Mouse (Mus musculus) kidney, postnatal 4 days (tissue): Measurements from ENCODE around the gene Pithd1.

Experiments
- DNase-seq, 2 experiments: peaks; one replicate each; pipeline ENCODE4 v3.0.0; 2021; ENCODE audit warnings: mixed read lengths in 2 of 2

Gene Pithd1

DNA sequence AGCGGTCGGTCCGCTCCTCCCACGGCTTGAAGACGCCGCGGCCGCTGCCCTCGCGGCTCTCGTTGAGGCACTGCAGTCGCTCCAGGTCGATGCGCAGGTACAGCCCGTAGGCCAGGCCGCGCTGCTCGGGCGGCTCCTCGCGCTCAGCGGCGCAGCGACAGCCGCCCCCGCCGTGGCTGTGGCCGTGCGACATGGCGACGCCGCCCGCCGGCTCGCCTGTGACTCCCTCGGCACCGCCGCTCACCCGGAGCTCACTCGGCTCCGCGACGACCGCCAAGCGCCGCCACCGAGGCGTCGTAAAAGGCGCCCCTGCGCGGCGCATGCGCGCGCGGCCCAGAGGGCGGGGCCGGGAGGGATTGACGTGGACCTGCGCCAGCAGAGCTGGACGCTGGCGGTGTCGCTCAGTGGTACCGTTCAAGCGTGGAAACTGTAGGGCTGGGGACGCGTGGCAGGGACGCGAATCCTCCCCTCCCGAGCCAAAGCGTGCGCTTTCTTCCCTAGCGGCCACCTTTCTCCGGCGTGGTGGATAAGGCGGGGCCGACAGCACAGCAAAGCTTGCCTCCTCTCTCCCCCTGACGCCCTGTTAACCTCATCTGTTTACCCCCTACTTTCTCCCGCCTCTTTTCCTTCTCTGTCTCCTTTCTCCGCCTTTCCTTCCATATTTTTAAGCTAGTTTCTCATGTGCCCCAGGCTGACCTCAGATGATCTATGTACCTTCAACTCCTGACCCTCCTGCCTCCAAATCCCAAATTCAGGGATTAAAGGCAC, at the start of gene Pithd1:
Gene Pithd1 (minus strand): TSS at position 322 of the 768 bp plus-strand sequence.
- DNase-seq: peak; percentile 93 to 96

DNA sequence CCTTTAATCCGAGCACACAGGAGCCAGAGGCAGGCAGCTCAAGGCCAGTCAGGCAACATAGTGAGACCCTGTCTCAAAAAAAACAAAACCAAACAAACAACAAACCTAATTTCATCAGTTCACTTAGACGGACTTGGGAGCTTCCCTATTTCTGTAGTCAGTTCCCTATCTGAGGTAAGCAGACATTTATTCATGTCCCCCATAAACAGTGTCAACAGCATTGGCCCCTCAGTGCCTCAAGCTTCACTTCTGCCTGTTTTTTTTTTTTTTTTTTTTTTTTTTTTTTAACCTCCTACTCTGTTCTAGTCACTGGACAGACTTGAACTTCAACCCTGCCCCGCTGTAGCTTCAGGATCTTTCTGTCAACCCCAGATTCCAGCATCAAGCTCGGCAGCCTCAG, 48.0 kb upstream of the Pithd1 start:
- DNase-seq: no peak

DNA sequence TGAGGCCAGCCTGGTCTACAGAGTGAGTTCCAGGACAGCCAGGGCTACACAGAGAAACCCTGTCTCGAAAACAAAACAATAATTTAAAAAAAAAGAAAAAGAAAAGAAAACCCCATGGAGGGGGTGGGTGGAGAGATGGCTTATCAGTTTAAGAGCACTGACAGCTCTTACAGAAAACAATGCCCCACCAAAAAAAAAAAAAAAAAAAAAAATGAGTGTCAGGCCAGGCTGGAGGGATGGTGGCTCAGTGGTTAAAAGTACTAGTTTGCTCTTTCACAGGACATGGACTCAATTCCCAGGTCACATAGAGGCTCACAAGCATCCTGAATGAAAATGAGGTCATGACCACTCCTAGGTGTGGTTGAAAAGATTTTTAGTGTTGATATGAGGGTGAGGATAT, 46.2 kb upstream of the Pithd1 start:
- DNase-seq: no peak

DNA sequence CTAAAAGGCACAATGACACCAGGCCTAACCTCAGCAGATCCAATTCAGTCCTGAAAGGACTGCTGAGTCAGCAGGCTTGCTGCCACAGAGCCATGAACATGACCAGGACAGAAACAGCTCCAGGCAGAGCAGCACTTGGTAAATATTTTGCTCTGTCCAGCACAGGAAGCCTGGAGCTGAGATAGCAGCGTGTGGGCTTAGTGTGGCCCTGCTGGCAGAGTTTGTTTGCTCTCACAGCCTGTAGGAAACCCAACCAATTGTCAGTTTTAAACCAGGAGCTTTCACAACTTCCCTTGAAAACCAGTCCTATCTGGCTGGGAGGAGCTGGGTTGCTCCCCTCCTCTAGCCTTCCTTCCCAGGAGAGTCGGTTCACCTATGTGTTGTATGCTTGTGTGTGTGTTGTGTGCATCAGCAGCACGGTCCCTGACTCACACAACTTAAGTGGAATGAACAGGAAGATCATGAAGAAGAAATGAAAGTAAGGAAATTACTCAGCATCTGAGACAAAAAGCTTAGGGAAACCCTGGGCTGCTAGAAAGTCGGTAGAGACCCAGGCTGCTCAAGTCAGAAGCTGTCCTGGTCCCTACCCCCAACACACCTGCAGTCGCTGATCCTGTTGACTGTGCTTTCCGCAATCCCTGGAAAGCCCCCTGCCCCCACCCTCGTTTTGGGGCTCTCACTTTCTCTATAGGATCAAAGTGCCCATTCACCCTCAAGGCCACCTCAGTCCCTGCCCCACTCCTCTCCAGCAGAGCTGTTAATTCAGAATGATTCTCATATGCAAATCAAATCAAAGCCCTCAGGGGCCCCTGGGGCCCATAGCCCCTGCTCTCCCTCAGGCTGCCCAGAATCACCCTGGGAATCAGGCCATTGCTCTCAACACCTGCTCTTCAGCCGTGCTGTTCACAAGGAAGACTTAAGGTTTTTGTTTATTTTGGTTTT, 44.2 kb upstream of the Pithd1 start:
- peak; percentile 32 to 40 for DNase-seq

DNA sequence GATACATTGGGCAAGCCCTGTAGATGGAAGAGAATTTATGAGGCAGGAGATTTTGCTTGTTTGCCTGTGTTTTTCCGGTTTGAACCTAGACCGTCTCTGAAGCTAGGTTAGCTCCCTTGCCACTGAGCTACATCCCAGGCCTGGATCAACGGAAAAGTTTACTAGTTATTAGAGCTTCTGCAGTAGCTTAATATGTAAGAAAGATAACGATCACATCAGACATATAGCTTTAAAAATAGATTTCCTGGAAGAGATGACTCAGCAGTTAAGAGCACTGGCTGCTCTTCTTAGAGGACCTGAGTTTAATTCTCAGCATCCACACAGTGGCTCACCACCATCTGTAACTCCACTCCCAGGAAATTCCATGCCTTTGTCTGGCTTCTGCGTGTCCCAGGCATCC, 41.6 kb upstream of the Pithd1 start:
- DNase-seq: no peak

DNA sequence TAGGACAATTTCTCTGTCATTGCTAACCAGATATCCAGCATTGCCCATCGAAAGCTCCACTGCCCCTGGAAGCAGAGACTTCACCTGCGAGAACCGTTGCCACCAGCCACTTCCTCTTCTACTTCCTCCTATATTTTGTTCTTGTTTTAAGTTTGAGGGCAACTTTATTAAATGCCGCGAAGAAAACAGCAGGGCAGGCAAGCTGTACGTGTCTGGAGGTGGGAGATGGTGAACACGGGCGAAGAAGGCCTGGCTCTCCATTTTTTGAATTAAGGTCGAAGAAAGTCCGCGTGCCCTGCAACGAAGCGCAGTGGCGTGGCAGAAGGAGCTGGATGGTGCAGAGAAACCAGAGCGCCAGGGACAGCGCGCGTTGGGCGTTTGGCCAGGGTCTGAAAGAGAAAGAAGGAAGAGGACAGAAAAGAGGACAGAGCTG, 41.1 kb upstream of the Pithd1 start:
- no peak for DNase-seq

DNA sequence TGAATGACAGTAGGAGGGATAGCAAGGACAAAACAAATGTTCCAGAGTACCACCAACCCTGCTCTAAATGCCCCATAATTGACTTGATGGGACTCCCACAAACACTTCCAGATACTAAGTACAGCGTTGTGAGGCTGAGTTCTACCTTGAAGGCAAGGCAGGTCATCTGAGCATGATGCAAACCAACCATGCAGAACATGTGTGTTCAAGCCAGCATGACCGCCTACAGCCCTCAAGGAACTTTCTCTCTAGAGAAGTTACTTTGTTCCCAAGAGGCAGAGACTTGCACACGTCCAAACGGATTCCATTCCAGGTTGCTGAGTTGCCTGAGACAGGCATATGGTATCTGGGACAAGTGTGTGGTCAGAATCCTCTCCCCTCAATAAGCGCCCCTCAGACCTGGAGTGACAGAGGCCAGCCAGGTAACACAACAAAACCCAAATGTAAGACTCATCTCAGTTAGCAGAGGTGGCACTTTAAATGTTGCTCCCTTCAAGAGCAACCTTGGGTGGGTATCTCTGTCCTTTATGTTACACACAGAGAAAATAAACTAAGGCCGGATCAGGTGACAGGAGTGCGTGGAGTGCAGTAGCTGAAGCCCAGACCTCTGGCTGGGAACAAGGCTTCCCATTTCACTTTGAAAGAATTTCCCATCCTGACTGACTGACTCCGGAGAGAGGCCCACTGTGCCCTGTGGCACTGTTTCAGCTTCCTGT, 40.5 kb upstream of the Pithd1 start:
- no peak for DNase-seq

DNA sequence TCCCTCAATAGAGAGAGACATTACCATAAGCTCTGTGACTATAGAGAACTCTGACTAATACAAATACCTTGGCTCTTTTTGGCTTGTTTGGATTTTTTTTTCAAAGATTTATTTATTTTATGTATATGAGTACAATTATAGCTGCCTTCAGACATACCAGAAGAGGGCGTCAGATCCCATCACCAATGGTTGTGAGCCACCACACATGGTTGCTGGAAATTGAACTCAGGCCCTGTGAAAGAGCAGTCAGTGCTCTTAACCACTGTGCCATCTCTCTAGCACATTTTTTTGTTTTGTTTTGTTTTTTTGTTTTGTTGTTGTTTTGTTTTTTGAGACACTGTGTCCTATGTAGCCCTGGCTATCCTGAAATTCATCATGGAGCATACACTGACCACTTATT, 38.3 kb upstream of the Pithd1 start:
- DNase-seq: no peak

DNA sequence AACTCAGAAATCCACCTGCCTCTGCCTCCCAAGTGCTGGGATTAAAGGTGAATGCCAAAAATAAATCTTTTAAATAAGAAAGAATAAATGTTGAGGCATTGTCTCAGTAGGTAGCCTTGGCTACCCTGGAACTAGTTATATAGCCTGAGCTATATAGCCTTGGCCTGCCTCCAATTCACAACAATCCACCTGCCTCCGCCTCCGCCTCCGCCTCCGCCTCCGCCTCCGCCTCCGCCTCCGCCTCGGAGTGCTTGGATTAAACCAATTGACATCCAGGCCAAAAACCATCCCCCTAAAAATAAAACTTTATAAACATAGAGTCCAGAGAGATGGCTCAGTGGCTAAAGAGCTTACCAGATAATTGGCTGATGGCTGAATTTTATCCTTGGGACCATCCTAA, 35.9 kb upstream of the Pithd1 start:
- DNase-seq: peak; percentile 32 to 52

DNA sequence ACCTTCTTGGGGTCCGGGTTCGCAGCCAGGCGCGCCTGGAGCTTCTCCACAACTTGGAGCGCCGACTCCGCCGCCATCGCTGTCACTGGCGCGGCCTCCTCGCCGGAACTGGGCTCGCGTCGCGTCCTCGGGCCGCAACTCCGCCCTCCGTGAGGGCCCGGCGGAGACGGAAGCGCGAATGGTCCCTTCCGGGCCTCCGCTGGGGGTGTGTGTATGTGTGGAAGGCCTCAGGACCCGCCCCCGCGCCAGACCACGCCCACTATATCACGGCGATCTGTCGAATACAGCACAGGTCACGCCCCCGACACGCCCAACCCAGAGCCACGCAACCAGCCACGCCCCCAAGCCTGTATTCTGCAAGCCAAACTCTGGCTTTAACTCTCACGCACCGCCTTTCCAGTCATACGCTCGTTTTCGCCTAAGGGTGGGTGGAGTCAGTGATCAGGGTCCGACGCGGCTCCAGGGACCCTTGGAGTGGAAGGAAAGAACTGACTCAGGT, 34.5 kb upstream of the Pithd1 start, which contains the start of gene Eloa:
Gene Eloa (minus strand): TSS at position 215 of the 499 bp plus-strand sequence.
- peak; percentile 100 for DNase-seq

DNA sequence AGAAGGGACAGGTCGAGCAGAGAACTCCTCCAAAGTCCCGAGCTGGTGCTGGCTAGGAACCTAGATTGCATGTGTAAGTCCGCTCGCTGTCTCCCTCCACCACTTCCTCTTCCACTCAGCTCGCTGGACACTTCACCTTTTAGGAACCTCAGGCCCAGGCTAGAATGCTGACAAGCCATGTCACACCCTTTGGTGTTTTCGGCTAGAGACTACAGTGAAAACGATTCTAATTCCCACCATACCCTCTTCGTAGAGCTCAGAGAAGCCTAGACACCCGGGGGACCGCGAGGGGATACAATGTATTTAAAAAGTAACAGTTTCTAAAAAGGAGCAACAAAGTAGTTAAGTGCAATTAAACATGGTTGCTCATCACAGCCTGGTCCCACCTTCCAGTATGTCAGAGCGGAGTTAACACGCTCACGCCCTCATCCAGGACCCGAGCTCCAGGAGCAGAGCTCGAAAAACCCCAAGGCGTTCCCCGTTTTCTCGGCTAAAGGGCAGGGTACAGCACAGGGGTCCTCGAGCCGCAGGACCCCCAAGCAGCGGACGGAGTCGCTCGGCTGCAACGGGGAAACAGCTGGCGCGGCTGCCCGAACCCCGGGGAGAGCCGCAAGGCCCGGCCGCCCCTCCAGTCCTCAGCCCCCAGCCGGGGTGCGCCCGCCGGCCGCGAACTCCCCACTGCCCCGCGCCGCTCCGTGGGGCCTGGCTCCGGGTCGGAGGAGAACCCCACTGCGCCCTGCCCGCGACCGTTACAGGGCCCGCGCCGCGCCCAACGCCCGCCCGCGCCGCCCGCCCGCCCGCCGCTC, 33.9 kb upstream of the Pithd1 start:
- DNase-seq: peak; percentile 28 to 50

DNA sequence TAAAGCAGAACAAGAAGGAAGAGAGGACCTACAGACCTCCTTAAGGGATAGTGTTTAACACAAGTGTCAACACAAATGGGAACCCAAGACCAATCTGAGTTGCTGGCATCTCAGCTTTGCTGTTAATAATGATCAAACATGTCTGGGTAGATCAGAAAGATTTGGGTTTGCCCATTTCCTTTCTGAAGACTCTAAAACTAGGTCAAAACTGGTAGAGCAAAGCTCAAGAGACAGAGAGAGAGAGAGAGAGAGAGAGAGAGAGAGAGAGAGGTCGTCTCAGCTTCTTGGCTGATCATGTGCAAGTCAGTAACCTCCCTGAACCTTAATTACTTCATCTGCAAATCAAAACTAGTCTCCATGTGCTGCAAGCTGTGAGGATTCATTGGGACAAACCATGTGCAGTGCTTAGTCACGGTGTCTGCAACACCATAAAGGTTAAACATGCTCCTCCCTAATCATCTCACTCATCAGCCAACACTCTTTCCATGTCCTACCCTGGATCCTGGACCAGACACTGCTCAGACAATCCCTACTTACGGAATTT, 29.1 kb upstream of the Pithd1 start:
- no peak for DNase-seq

DNA sequence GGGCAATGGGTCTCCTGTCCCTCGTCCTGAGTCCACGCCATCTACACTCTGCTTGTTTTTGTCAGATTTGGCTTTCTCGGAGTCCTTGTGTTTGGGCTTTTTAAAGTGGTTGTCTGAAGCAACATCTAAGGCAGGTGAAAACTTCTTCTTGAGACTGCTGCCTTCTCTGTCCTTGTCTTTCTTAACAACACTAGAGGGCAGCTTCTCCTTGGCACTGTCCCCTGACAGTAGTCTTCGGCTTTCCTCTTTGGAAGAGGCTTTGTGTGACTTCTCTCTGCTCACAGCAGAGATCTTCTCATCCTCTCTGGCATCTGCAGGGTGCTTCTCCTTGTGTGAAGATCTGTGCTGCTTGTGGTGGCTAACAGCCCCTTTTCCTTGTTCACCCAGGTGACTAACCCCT, 23.5 kb upstream of the Pithd1 start:
- no peak for DNase-seq

DNA sequence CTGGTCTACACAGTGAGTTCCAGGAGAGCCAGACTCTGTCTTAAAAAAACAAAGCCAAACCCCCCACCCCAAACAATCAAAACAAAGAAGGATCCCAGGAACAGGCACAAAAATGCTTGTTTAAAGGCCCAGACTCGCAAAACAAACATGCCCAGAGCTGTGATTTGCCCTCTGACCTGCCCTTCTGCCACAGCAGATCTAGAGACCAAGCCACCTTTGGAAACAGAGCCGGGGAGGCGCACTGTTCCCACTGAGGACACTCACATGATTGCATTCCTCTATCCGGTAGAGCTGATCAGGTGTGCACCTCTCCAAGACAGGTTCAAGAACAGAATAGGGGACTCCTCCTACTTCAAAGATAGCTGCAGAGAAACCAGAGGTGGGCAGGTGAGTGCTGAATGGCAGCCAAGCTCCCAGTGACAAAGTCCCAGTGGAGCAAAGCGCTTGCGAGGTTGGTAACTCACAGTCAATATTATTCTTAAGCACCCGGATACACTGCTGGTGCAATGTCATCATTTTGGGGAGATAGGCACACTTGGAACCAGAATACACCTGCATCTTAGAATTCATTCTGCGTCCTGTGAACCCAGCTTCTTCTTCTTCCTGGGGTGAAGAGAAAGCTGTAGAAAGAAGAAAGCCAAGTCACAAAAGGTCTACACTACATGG, 21.9 kb upstream of the Pithd1 start:
- DNase-seq: no peak

DNA sequence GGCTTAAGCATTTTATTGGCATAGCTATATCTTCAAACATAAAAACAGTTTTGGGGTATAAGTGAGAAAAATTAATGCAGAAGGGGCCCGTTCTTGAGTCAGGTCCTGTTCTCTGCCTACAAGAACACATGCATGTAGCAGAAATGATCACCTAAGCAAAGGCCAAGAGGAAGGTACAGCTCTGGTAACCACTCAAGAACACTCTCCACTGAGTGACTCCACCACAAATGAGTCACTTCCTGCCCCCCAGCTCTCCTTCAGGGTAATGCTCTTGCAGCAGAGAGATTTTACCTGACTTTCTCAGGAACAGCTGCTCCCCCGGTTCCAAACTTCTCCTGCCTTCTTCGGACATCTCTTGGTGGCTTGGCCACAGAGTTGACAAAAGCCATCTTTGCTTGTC, 19.8 kb upstream of the Pithd1 start:
- DNase-seq: no peak

DNA sequence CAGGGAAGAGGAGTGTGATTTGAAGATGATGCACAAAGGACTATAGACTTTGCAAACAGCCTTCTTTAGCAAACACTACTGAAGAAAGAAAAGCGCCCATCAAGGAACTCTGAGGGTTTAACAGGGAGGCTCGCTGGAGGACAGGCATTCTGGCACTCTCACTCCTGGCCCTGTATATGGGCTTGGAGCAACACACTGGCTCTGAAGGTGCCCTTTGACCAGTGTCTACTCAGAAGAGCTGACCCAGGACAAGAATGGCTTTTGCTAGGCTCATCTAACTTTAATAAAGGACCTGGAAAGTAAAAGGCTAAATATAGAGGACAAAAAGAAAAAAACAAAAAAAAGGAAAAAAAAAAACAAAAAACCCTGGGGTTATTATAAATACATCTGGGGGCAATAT, 17.9 kb upstream of the Pithd1 start:
- DNase-seq: no peak

DNA sequence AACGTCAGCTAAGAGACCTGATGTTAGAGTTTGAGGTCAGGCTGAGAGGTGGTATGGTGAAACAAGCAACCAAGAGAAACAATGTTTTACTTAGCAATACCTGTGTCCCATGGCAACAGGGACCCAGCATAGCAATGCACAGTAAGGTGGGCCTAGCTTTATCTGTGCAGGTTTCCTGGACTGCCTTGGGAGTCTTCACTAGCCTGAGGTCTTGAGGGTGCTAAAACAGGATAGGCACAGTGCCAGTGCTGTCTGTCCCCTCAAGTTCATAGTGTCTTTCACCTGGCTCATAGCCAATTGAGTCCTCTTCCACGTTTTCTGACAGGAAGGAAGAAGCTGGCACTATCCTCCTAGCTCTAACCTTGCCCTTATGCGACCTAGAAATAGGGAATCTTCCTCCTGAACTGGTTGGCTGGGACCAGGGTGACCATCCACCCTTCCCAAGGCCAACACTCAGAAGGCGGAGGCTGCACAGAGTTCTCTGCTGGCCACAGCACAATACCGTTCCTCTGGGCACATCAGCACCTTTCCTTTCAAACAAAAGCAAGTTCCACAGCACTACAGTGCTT, 17.1 kb upstream of the Pithd1 start:
- no peak for DNase-seq

DNA sequence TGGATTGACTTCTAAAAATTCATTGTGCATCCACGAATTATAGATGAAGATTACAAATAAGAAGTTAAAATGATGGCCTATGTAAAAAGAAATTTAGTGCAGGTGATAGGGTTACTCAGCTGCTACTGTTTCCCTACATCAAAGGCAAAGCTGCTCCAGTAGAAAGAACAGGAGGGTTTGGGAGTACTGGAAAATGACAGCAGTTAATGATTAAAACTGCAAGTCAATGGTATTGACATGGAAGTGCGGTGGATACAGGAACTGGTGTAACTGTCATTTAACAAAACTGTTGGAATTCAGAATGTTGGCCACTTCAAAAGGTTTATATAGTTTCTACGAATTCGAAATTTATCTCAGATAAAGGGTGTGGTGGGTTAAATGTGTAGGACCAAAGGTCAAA, 8.1 kb upstream of the Pithd1 start:
- no peak for DNase-seq

DNA sequence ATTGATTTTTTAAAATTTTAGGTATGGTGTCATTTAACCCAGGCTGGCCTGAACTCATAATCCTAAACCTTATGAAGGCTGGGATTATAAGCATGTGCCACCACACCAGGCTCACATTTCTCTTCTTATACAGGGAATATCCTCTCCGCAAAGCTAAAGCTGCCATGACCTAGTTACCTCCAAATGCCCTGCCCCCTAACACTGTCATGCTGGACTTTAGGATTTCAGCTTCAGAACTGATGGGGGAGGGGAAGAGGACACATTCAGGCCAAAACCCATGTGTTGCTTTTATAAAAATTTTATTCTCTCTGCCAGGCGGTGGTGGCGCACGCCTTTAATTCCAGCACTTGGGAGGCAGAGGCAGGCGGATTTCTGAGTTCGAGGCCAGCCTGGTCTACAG, 6.9 kb upstream of the Pithd1 start:
- DNase-seq: no peak

DNA sequence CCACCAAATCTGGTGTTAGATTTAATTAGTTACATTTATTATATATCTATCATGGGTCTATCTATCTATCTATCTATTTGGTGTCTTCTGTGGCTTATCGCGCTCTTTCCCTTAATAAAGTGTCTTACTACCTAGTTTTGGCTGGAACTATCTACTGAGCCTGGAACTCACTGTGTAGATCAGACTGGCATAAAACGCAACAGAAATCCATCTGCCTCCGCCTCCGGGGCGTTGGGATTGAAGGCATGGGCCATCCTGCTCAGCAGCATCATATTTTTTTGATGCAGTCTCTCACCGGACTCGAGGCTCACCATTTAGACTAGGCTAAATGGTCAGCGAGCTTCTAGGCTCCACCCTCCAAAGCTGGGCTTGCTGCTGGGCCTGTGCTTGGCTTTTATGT, 650 bp upstream of the Pithd1 start:
- DNase-seq: peak in 1 of 2 experiments; percentile 21
